Mouse (Mus musculus) kidney, adult 2 months (tissue): ENCODE measurements at regions not wholly inside any gene's neighbourhood (a gene's known extent, or its start where the extent isn't known, plus 50 kb on each side); places are given as distances from the start of the nearest gene placed in this dataset.

Experiments used
- CTCF ChIP-seq: fragments of 200-500 bp; conservative IDR thresholded peaks from 2 replicates; pipeline ENCODE4 v1.5.1; 2011; ENCODE audit warnings: low read depth, mild to moderate bottlenecking, control low read depth, low read length, moderate library complexity, mixed read lengths; ENCODE audit not compliant: insufficient read depth, insufficient read length
- POLR2A ChIP-seq: fragments of 200-500 bp; IDR thresholded peaks from one replicate; pipeline ENCODE4 v1.6.1; 2011; ENCODE audit warnings: low read depth, low read length, control low read depth

DNA sequence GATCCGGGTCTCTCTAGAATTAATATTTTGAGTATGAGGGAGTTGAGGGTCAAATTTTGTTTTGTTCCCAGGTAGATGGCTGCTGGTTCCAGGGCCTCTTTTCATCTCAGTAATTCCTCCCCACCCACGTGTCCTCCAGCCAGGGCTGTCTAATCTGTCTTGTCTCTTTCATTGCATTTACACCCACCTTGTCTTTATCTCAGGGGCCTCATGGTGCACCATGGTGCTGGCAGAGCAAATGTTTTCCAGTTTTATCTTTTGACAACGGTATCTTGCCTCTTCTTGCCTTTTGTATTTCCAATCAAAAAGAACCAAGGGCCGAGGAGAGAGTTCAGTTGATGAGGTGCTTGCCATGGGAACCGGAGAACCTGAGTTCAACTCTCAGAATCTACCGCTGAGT lies 372.9 kb downstream of the Tbc1d22a start:
- TF ChIP-seq POLR2A (no peak), CTCF (no peak)
